9 mouse cellular contexts compared by ENCODE assay signal in genomic region chr7:73593645-73594385, GRCm38 (mm10). TPM values are rescaled to one million over a fixed set of nuclear protein-coding genes. Genes with fewer than 3 reads are reported as not detected.
DNase-seq lines count a peak whose midpoint lies in the region; ATAC-seq and TF ChIP-seq lines count a peak whose summit lies in the region.
"Had no signal": no experiment of that assay in that cellular context is flagged by ENCODE, and none has a peak within 500 bp of the region (broad histone marks: within the 10 kb centered on the region; RNA-seq: fewer than 3 reads in every experiment).

No protein-coding gene starts in this region.

- no peak for DNase-seq in heart, postnatal 10 days
- peak; percentile 52 for DNase-seq in CD4-positive helper T cell, adult 2 months (ENCODE audit: low read depth, low spot score)
- no peak for DNase-seq in liver, embryonic 14.5 days (ENCODE audit: low read depth in 3 of 3, low spot score in 3 of 3)
- DNase-seq in adipocyte (ENCODE audit: low spot score) (no peak), MN1 (ENCODE audit: low spot score) (no peak)
- DNase-seq in retina, postnatal 1 day: no peak

- no peaks in the 10 kb centered on the region for H3K9me3 ChIP-seq in heart, embryonic 15.5 days (replicated peaks)
- H3K9me3 ChIP-seq in embryonic facial prominence, embryonic 12.5 days: no peaks in the 10 kb centered on the region
- H3K9me3 ChIP-seq in liver, embryonic 14.5 days (ENCODE audit: control insufficient read depth, low read length): no peaks in the 10 kb centered on the region

- peaks cover 41% of the 10 kb centered on the region for H3K4me1 ChIP-seq in heart, embryonic 15.5 days (replicated peaks)
- H3K4me1 ChIP-seq in embryonic facial prominence, embryonic 12.5 days: peaks cover 44% of the 10 kb centered on the region
- H3K4me1 ChIP-seq in liver, embryonic 14.5 days (replicated peaks; ENCODE audit: control insufficient read depth in 2 of 2, insufficient read depth in 2 of 2, low read length in 1 of 2): peaks cover 15 to 39% of the 10 kb centered on the region in 2 experiments

- ATAC-seq in heart, embryonic 15.5 days (replicated peaks; ENCODE audit: insufficient number of reproducible peaks, insufficient read depth, low FRiP score, low read depth): no peak
- no peak for ATAC-seq in embryonic facial prominence, embryonic 12.5 days (ENCODE audit: insufficient number of reproducible peaks, insufficient read depth, low FRiP score, low TSS enrichment)
- no peak for ATAC-seq in liver, embryonic 14.5 days (ENCODE audit: insufficient read depth)
- ATAC-seq: activated CD4-positive, CD25-positive, alpha-beta regulatory T cell, adult 4 months had no signal

- TF ChIP-seq EP300 in liver, embryonic 14.5 days (IDR thresholded peaks at IDR 0.05; ENCODE audit: low read depth): no peak

- no peaks in the 10 kb centered on the region for H3K27me3 ChIP-seq in heart, embryonic 15.5 days
- H3K27me3 ChIP-seq in embryonic facial prominence, embryonic 12.5 days: no peaks in the 10 kb centered on the region
- no peaks in the 10 kb centered on the region for H3K27me3 ChIP-seq in liver, embryonic 14.5 days (ENCODE audit: control insufficient read depth, insufficient read depth, low read length)

- TF ChIP-seq CTCF in liver, embryonic 14.5 days (IDR thresholded peaks at IDR 0.05; ENCODE audit: low read depth): no peak

- 74% methylated on average over 17 of the region's 17 CpGs for WGBS in heart, embryonic 15.5 days
- 70% methylated on average over 17 of the region's 17 CpGs for WGBS in embryonic facial prominence, embryonic 12.5 days
- 67% methylated on average over 17 of the region's 17 CpGs for WGBS in liver, embryonic 14.5 days (ENCODE audit: insufficient replicate concordance)

- peak overlapping the region; percentile 66 for H3K4me2 ChIP-seq in heart, embryonic 15.5 days
- peak overlapping the region; percentile 51 for H3K4me2 ChIP-seq in embryonic facial prominence, embryonic 12.5 days (replicated peaks)
- peak overlapping the region; percentile 85 for H3K4me2 ChIP-seq in liver, embryonic 14.5 days (ENCODE audit: low read depth)

- no peaks in the 10 kb centered on the region for H3K36me3 ChIP-seq in heart, embryonic 15.5 days
- H3K36me3 ChIP-seq in embryonic facial prominence, embryonic 12.5 days: no peaks in the 10 kb centered on the region
- no peaks in the 10 kb centered on the region for H3K36me3 ChIP-seq in liver, embryonic 14.5 days (replicated peaks; ENCODE audit: control insufficient read depth, insufficient read depth, low read depth)

- 0 out of 2 replicates have a peak overlapping the region, but pooled peaks have one; percentile 11 for H3K4me3 ChIP-seq in heart, embryonic 15.5 days
- no peak overlapping the region for H3K4me3 ChIP-seq in embryonic facial prominence, embryonic 12.5 days
- peak overlapping the region in 1 of 2 experiments; percentile 18; a peak in 2 of 4 replicates for H3K4me3 ChIP-seq in liver, embryonic 14.5 days (ENCODE audit: insufficient read depth in 1 of 2, low read depth in 2 of 2, low read length in 2 of 2)

- 0 out of 2 replicates have a peak overlapping the region, but pooled peaks have one; percentile 17 for H3K9ac ChIP-seq in heart, embryonic 15.5 days
- no peak overlapping the region for H3K9ac ChIP-seq in embryonic facial prominence, embryonic 12.5 days
- H3K9ac ChIP-seq in liver, embryonic 14.5 days (replicated peaks): peak overlapping the region; percentile 34; the same call in 1 of the 2 replicates

- H3K27ac ChIP-seq in heart, embryonic 15.5 days: peak overlapping the region; percentile 96
- peak overlapping the region; percentile 92 for H3K27ac ChIP-seq in embryonic facial prominence, embryonic 12.5 days
- peak overlapping the region; percentile 79; the same call in 1 of the 2 replicates for H3K27ac ChIP-seq in liver, embryonic 14.5 days

- intact Hi-C loops in heart, postnatal 10 days (cut with DNase I): no loop called here

RNA-seq across cellular contexts. Expression of gene Chd2, which starts 52.2 kb away (rescaled TPM):
- 41.2 and 42.9 TPM in 2 replicates for polyA plus RNA-seq in heart, embryonic 15.5 days (2015; fragmentation: Nextera tagmentation; extraction: Ambion mirVana)
- total RNA-seq in heart, postnatal 10 days (2021): 10 to 100 TPM; 62.3 to 63.3 TPM
- polyA plus RNA-seq in embryonic facial prominence, embryonic 12.5 days (2016; fragmentation: Nextera tagmentation; extraction: Ambion mirVana): 57.9 and 65.0 TPM in 2 replicates
- 12.0 and 13.1 TPM in 2 replicates for polyA plus RNA-seq in liver, embryonic 14.5 days (2012; rRNA removed)
- polyA plus RNA-seq in liver, embryonic 14.5 days (2014; fragmentation: Nextera tagmentation; extraction: Ambion mirVana): 14.8 and 17.4 TPM in 2 replicates
